Mouse (Mus musculus) intestine, embryonic 14.5 days (tissue): ENCODE data around the gene Brat1. TPM values are rescaled to one million over a fixed set of nuclear protein-coding genes. Genes with fewer than 3 reads are reported as not detected.

Experiments
- ATAC-seq: fragments of 200-750 bp; cut with Nextera tagmentation; replicated peaks from 2 replicates; pipeline ENCODE4 v1.8.0; 2017; ENCODE audit warnings: low read depth, moderate number of reproducible peaks, moderate TSS enrichment, moderate library complexity; ENCODE audit not compliant: low FRiP score, low TSS enrichment
- DNase-seq: peaks from one replicate; pipeline ENCODE4 v3.0.0-alpha.2; 2018; ENCODE audit warnings: low spot score
- H3K27ac ChIP-seq: fragments of 300-500 bp; sonication (generic); 2 replicates; pipeline ENCODE4 v1.5.1; 2014; ENCODE audit warnings: low read depth, mild to moderate bottlenecking, control low read depth
- H3K27me3 ChIP-seq: fragments of 300-500 bp; sonication (generic); replicated peaks from 2 replicates; pipeline ENCODE4 v1.6.1; 2014; ENCODE audit warnings: low read length, control low read depth; ENCODE audit not compliant: control insufficient read depth, insufficient read depth
- H3K36me3 ChIP-seq: fragments of 300-500 bp; sonication (generic); 2 replicates; pipeline ENCODE4 v1.6.1; 2014; ENCODE audit warnings: low read length, control low read depth; ENCODE audit not compliant: control insufficient read depth, insufficient read depth
- H3K4me1 ChIP-seq: fragments of 300-500 bp; sonication (generic); replicated peaks from 2 replicates; pipeline ENCODE4 v1.6.1; 2014; ENCODE audit warnings: low read length, control low read depth, mixed read lengths; ENCODE audit not compliant: control insufficient read depth, insufficient read depth
- H3K4me2 ChIP-seq: fragments of 300-500 bp; sonication (generic); 2 replicates; pipeline ENCODE4 v1.6.1; 2014; ENCODE audit warnings: low read length
- H3K4me3 ChIP-seq: fragments of 300-500 bp; sonication (generic); 2 replicates; pipeline ENCODE4 v1.5.1; 2014; ENCODE audit warnings: low read depth, low read length, control low read depth, mixed read lengths
- H3K9ac ChIP-seq: fragments of 300-500 bp; sonication (generic); 2 replicates; pipeline ENCODE4 v1.6.1; 2014; ENCODE audit warnings: mild to moderate bottlenecking, low read length
- H3K9me3 ChIP-seq: fragments of 300-500 bp; sonication (generic); 2 replicates; pipeline ENCODE4 v1.6.1; 2016; ENCODE audit warnings: low read length, control low read depth; ENCODE audit not compliant: control insufficient read depth
- WGBS: fragments of 180-500 bp; shearing (Covaris S2); extraction: QIAGEN DNeasy Blood & Tissue Kit; methylation state at CpG from one replicate; pipeline ENCODE4 v1.1.7; 2014; 5-methylcytosine and 5-hydroxymethylcytosine counted together
- polyA plus RNA-seq: library from polyadenylated mRNA; unstranded; fragments of >200 nt; fragmentation: Nextera tagmentation; extraction: Ambion mirVana; gene quantifications from 2 replicates; pipeline ENCODE4 v1.2.1, GENCODE M21; 2014

The Brat1 gene
- 15.9 and 16.5 TPM in 2 replicates for polyA plus RNA-seq

- Histone ChIP-seq H3K27ac (peak within 1 kb of the TSS; percentile 92), H3K4me1 (peaks cover 33% of the 10 kb centered on the region), H3K4me2 (peak within 1 kb of the TSS; percentile 80), H3K36me3 (peaks cover 7% of the 10 kb centered on the region), H3K4me3 (peak within 1 kb of the TSS; percentile 60), H3K27me3 (no peaks in the 10 kb centered on the region), H3K9ac (peak within 1 kb of the TSS; percentile 73), H3K9me3 (no peaks in the 10 kb centered on the region)
- ATAC-seq (peak; percentile 91), DNase-seq (peak; percentile 99)
- WGBS, result under 1% methylated on average over 69 of the region's 69 CpGs
These were observed at the start of gene Brat1 for GRCm38 (mm10) chr5:140704378-140705251. Gene Brat1, plus strand, starts transcription at chr5:140705011.

- Histone ChIP-seq H3K9me3 (no peaks in the 10 kb centered on the region), H3K36me3 (peaks cover 3% of the 10 kb centered on the region; the same call in 1 of the 2 replicates), H3K4me1 (peaks cover 27% of the 10 kb centered on the region), H3K4me3 (no peak overlapping the region), H3K27ac (no peak overlapping the region), H3K27me3 (no peaks in the 10 kb centered on the region), H3K4me2 (no peak overlapping the region), H3K9ac (no peak overlapping the region)
- ATAC-seq (no peak), DNase-seq (no peak)
- WGBS, result 46% methylated on average over 16 of the region's 16 CpGs
These were observed 45.1 kb upstream of the Brat1 start for GRCm38 (mm10) chr5:140659607-140660272.

- peaks cover 27% of the 10 kb centered on the region for H3K4me1 ChIP-seq
- no peak overlapping the region for H3K4me2 ChIP-seq
- no peak overlapping the region for H3K9ac ChIP-seq
- no peak for ATAC-seq
- H3K27me3 ChIP-seq, result no peaks in the 10 kb centered on the region
- peaks cover 8% of the 10 kb centered on the region; the same call in 1 of the 2 replicates for H3K36me3 ChIP-seq
- no peak overlapping the region for H3K4me3 ChIP-seq
- 63% methylated on average over 1 of the region's 1 CpGs for WGBS
- H3K9me3 ChIP-seq, result no peaks in the 10 kb centered on the region
- H3K27ac ChIP-seq, result no peak overlapping the region
- DNase-seq, result no peak
These were observed 44.4 kb upstream of the Brat1 start for GRCm38 (mm10) chr5:140660398-140660797.

GRCm38 (mm10) chr5:140661427-140661826 is 43.4 kb upstream of the Brat1 start:
- ATAC-seq (no peak), DNase-seq (no peak)
- Histone ChIP-seq H3K36me3 (peaks cover 9% of the 10 kb centered on the region; the same call in 1 of the 2 replicates), H3K4me1 (peaks cover 27% of the 10 kb centered on the region), H3K9me3 (no peaks in the 10 kb centered on the region), H3K4me3 (no peak overlapping the region), H3K4me2 (no peak overlapping the region), H3K27ac (peak overlapping the region; percentile 43; the same call in 1 of the 2 replicates), H3K27me3 (no peaks in the 10 kb centered on the region), H3K9ac (no peak overlapping the region)
- WGBS, result 56% methylated on average over 8 of the region's 8 CpGs

- H3K4me2 ChIP-seq, result no peak overlapping the region
- H3K27ac ChIP-seq, result peak overlapping the region; percentile 49; the same call in 1 of the 2 replicates
- H3K9ac ChIP-seq, result no peak overlapping the region
- peaks cover 9% of the 10 kb centered on the region for H3K36me3 ChIP-seq
- peaks cover 27% of the 10 kb centered on the region for H3K4me1 ChIP-seq
- DNase-seq, result no peak
- ATAC-seq, result 0 out of 2 replicates have a peak, but pooled peaks have one; percentile 3
- WGBS, result 33% methylated on average over 12 of the region's 12 CpGs
- H3K4me3 ChIP-seq, result no peak overlapping the region
- H3K27me3 ChIP-seq, result no peaks in the 10 kb centered on the region
- no peaks in the 10 kb centered on the region for H3K9me3 ChIP-seq
These were observed 42.8 kb upstream of the Brat1 start for GRCm38 (mm10) chr5:140661875-140662643.

- peaks cover 27% of the 10 kb centered on the region for H3K4me1 ChIP-seq
- no peak overlapping the region for H3K4me2 ChIP-seq
- 0 out of 2 replicates have a peak, but pooled peaks have one; percentile 9 for ATAC-seq
- H3K9ac ChIP-seq, result no peak overlapping the region
- H3K4me3 ChIP-seq, result no peak overlapping the region
- no peaks in the 10 kb centered on the region for H3K9me3 ChIP-seq
- H3K27me3 ChIP-seq, result no peaks in the 10 kb centered on the region
- peaks cover 9% of the 10 kb centered on the region for H3K36me3 ChIP-seq
- 69% methylated on average over 17 of the region's 17 CpGs for WGBS
- H3K27ac ChIP-seq, result peak overlapping the region; percentile 49; the same call in 1 of the 2 replicates
- no peak for DNase-seq
These were observed 41.8 kb upstream of the Brat1 start for GRCm38 (mm10) chr5:140662741-140663592.

- Histone ChIP-seq H3K4me3 (no peak overlapping the region), H3K9me3 (peaks cover 3% of the 10 kb centered on the region), H3K27ac (no peak overlapping the region), H3K4me1 (peaks cover 27% of the 10 kb centered on the region), H3K4me2 (no peak overlapping the region), H3K27me3 (no peaks in the 10 kb centered on the region), H3K9ac (no peak overlapping the region), H3K36me3 (peaks cover 12% of the 10 kb centered on the region)
- 50% methylated on average over 7 of the region's 7 CpGs for WGBS
- DNase-seq, result peak; percentile 81
- 0 out of 2 replicates have a peak, but pooled peaks have one; percentile 28 for ATAC-seq
These were observed 41.1 kb upstream of the Brat1 start for GRCm38 (mm10) chr5:140663621-140664180.
